Mouse (Mus musculus): Measurements from ENCODE around the gene Rnf150. TPM values are rescaled to one million over a fixed set of nuclear protein-coding genes. Genes with fewer than 3 reads are reported as not detected.

Gene Rnf150
- total and polyA plus RNA-seq, 3 experiments: 0.13 to 0.50 (median 0.39) TPM

- dilution Hi-C loops (cut with MboI; ENCODE audit: extremely low pct_ligation_motif_present, extremely low pct_unique_long_range_greater_than_20kb, low sequenced_read_pairs): no loop called here
- TF ChIP-seq SMC3 (IDR thresholded peaks at IDR 0.05; ENCODE audit: low read depth, low read length) (peak; percentile 99), RAD21 (IDR thresholded peaks at IDR 0.05; ENCODE audit: low read depth, low read length) (peak; percentile 99), ZC3H11A (IDR thresholded peaks at IDR 0.05; ENCODE audit: low read depth, low read length) (peak; percentile 90), HCFC1 (IDR thresholded peaks at IDR 0.05; ENCODE audit: low read depth, low read length) (no peak), CTCF (conservative IDR thresholded peaks at IDR 0.05 in 1 of 2, IDR thresholded peaks at IDR 0.05 in 1 of 2; ENCODE audit: low read depth in 2 of 2, low read length in 2 of 2) (peak in 1 of 2 experiments; percentile 97; a peak in 3 of 4 replicates)
- no peaks in the 10 kb centered on the region for H3K79me2 ChIP-seq (replicated peaks; ENCODE audit: control insufficient read depth, extremely low read depth, insufficient read depth, poor library complexity, severe bottlenecking)
- H3K9me3 ChIP-seq (replicated peaks; ENCODE audit: low read length): no peaks in the 10 kb centered on the region
- H3K27me3 ChIP-seq (replicated peaks): no peaks in the 10 kb centered on the region
- H3K27ac ChIP-seq (ENCODE audit: insufficient read depth, low read depth): no peak overlapping the region
- no peak overlapping the region for H3K9ac ChIP-seq (ENCODE audit: insufficient read depth, low read depth)
- no peaks in the 10 kb centered on the region for H3K36me3 ChIP-seq (replicated peaks in 1 of 2; ENCODE audit: control insufficient read depth in 1 of 2, insufficient read depth in 1 of 2, low read length in 1 of 2)
- no peak overlapping the region for H3K4me2 ChIP-seq (ENCODE audit: insufficient read depth, low read depth, poor library complexity, severe bottlenecking)
- peaks cover 12 to 24% of the 10 kb centered on the region in 2 experiments for H3K4me1 ChIP-seq (ENCODE audit: control insufficient read depth in 1 of 2, insufficient read depth in 2 of 2)
- DNase-seq (ENCODE audit: extremely low read depth): peak; percentile 76
- H3K4me3 ChIP-seq (replicated peaks in 1 of 3; ENCODE audit: low read depth in 2 of 3, low read length in 2 of 3, poor library complexity in 1 of 3): no peak overlapping the region
- in situ Hi-C loops (cut with MboI; ENCODE audit: low pct_ligation_motif_present, low pct_unique_long_range_greater_than_20kb, low sequenced_read_pairs): loop anchor here (5.0 kb wide), 1 partner anchor 77 kb away; no protein-coding TSS in a partner anchor
Measured at GRCm38 (mm10) chr8:83100041-83100440, 236.9 kb downstream of the Rnf150 start.

GRCm38 (mm10) chr8:83102957-83103510 is 239.9 kb downstream of the Rnf150 start:
- Histone ChIP-seq H3K79me2 (replicated peaks; ENCODE audit: control insufficient read depth, extremely low read depth, insufficient read depth, poor library complexity, severe bottlenecking) (no peaks in the 10 kb centered on the region), H3K27me3 (replicated peaks) (no peaks in the 10 kb centered on the region), H3K27ac (ENCODE audit: insufficient read depth, low read depth) (0 out of 2 replicates have a peak overlapping the region, but pooled peaks have one; percentile 9), H3K9ac (ENCODE audit: insufficient read depth, low read depth) (0 out of 2 replicates have a peak overlapping the region, but pooled peaks have one; percentile 4), H3K4me3 (replicated peaks in 1 of 3; ENCODE audit: low read depth in 2 of 3, low read length in 2 of 3, poor library complexity in 1 of 3) (no peak overlapping the region), H3K36me3 (replicated peaks in 1 of 2; ENCODE audit: control insufficient read depth in 1 of 2, insufficient read depth in 1 of 2, low read length in 1 of 2) (no peaks in the 10 kb centered on the region), H3K4me1 (ENCODE audit: control insufficient read depth in 1 of 2, insufficient read depth in 2 of 2) (peaks cover 20 to 27% of the 10 kb centered on the region in 2 experiments), H3K9me3 (replicated peaks; ENCODE audit: low read length) (peaks cover 5% of the 10 kb centered on the region), H3K4me2 (ENCODE audit: insufficient read depth, low read depth, poor library complexity, severe bottlenecking) (peak overlapping the region; percentile 34; the same call in 1 of the 2 replicates)
- dilution Hi-C loops (cut with MboI; ENCODE audit: extremely low pct_ligation_motif_present, extremely low pct_unique_long_range_greater_than_20kb, low sequenced_read_pairs): no loop called here
- peak; percentile 37 for DNase-seq (ENCODE audit: extremely low read depth)
- no peak for TF ChIP-seq POLR2AphosphoS2 (IDR thresholded peaks at IDR 0.05; ENCODE audit: low read depth, low read length)
- no peak for TF ChIP-seq CHD2 (IDR thresholded peaks at IDR 0.05; ENCODE audit: low read length)
- TF ChIP-seq NELFE (IDR thresholded peaks at IDR 0.05; ENCODE audit: low read depth, low read length): no peak
- no peak for TF ChIP-seq BHLHE40 (IDR thresholded peaks at IDR 0.05; ENCODE audit: low read depth, low read length)
- TF ChIP-seq RCOR1 (conservative IDR thresholded peaks at IDR 0.05; ENCODE audit: low read depth, low read length): no peak
- no peak for TF ChIP-seq ZMIZ1 (IDR thresholded peaks at IDR 0.05; ENCODE audit: low read depth, low read length)
- 0 out of 2 replicates have a peak, but pooled peaks have one; percentile 9 for TF ChIP-seq MAFK (IDR thresholded peaks at IDR 0.05; ENCODE audit: insufficient replicate concordance, low read length)
- no peak for TF ChIP-seq GABPA (IDR thresholded peaks at IDR 0.05; ENCODE audit: insufficient replicate concordance, low read depth, low read length)
- TF ChIP-seq ETS1 (conservative IDR thresholded peaks at IDR 0.05; ENCODE audit: low read depth, low read length): 0 out of 2 replicates have a peak, but pooled peaks have one; percentile 5
- no peak for TF ChIP-seq POLR2A (IDR thresholded peaks at IDR 0.05; ENCODE audit: low read depth, low read length)
- TF ChIP-seq SIN3A (IDR thresholded peaks at IDR 0.05; ENCODE audit: low read length): no peak
- TF ChIP-seq JUND (conservative IDR thresholded peaks at IDR 0.05; ENCODE audit: low read depth, low read length): no peak; the same call in 1 of the 2 replicates
- TF ChIP-seq PAX5 (IDR thresholded peaks at IDR 0.05; ENCODE audit: low read length): no peak
- TF ChIP-seq ZKSCAN1 (IDR thresholded peaks at IDR 0.05; ENCODE audit: borderline replicate concordance, low read depth, low read length): no peak
- TF ChIP-seq ZC3H11A (IDR thresholded peaks at IDR 0.05; ENCODE audit: low read depth, low read length): no peak
- TF ChIP-seq SMC3 (IDR thresholded peaks at IDR 0.05; ENCODE audit: low read depth, low read length): peak; percentile 18; the same call in 1 of the 2 replicates
- TF ChIP-seq JUN (IDR thresholded peaks at IDR 0.05; ENCODE audit: insufficient read depth, low read depth, low read length): no peak
- peak; percentile 80 for TF ChIP-seq EP300 (IDR thresholded peaks at IDR 0.05; ENCODE audit: low read length)
- TF ChIP-seq MXI1 (IDR thresholded peaks at IDR 0.05; ENCODE audit: low read depth, low read length): no peak
- no peak for TF ChIP-seq MEF2A (IDR thresholded peaks at IDR 0.05; ENCODE audit: borderline replicate concordance, low read depth, low read length)
- TF ChIP-seq TCF12 (IDR thresholded peaks at IDR 0.05; ENCODE audit: low read depth, low read length): no peak
- TF ChIP-seq IRF4 (IDR thresholded peaks at IDR 0.05; ENCODE audit: low read depth, low read length): peak; percentile 70
- in situ Hi-C loops (cut with MboI; ENCODE audit: low pct_ligation_motif_present, low pct_unique_long_range_greater_than_20kb, low sequenced_read_pairs): loop anchor here (5.0 kb wide), 1 partner anchor 74 kb away; no protein-coding TSS in a partner anchor

Data from CH12.LX (cell line).